Mouse (Mus musculus): Measurements from ENCODE around the gene Mrps34. TPM values are rescaled to one million over a fixed set of nuclear protein-coding genes. Genes with fewer than 3 reads are reported as not detected.
A peak's percentile ranks its signal among the peaks of the same experiment; 100 is the strongest.

Gene Mrps34
- total and polyA plus RNA-seq, 3 experiments: 21.1 to 82.8 (median 28.8) TPM

DNA sequence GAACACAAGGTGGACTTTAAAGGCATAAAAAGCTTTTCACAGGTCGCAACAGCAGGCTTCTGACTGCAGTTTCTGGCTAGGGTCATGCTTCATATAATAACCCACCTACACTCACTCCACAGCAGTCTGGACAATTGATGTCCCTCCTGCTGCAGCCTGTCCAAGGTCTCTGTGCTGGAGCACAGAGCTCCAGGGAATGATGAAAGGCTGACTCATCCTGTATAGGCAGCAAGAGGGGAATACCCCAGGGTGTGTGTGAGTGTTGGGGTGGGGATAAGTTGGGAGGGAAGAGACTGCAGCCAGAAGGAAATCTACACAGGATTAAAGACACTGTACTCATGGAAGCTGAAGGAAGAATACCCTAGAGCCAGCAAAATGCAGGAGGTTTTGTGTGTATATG lies 34.6 kb downstream of the Mrps34 start:
- ATAC-seq (ENCODE audit: extremely low read depth, insufficient number of reproducible peaks, low FRiP score, poor library complexity, severe bottlenecking): no peak
- no peaks in the 10 kb centered on the region for H3K9me3 ChIP-seq (replicated peaks)
- H3K36me3 ChIP-seq (replicated peaks): peaks cover 78% of the 10 kb centered on the region
- no peaks in the 10 kb centered on the region for H3K27me3 ChIP-seq (ENCODE audit: insufficient read depth, low read length)
- H3K4me1 ChIP-seq (ENCODE audit: insufficient read depth, low read depth, low read length): peaks cover 16% of the 10 kb centered on the region
- H3K4me3 ChIP-seq (ENCODE audit: low read depth, low read length): no peak overlapping the region
- TF ChIP-seq GATA1 (IDR thresholded peaks at IDR 0.05; ENCODE audit: borderline replicate concordance, low read length) (no peak), POLR2AphosphoS5 (IDR thresholded peaks at IDR 0.05; ENCODE audit: insufficient replicate concordance, low read depth, low read length) (no peak), CTCF (IDR thresholded peaks at IDR 0.05; ENCODE audit: low read depth, low read length) (no peak), TAL1 (conservative IDR thresholded peaks at IDR 0.05; ENCODE audit: low read depth, low read length) (no peak), GATA2 (IDR thresholded peaks at IDR 0.05; ENCODE audit: borderline replicate concordance, low read depth, low read length) (no peak)
- DNase-seq (ENCODE audit: low spot score): no peak

DNA sequence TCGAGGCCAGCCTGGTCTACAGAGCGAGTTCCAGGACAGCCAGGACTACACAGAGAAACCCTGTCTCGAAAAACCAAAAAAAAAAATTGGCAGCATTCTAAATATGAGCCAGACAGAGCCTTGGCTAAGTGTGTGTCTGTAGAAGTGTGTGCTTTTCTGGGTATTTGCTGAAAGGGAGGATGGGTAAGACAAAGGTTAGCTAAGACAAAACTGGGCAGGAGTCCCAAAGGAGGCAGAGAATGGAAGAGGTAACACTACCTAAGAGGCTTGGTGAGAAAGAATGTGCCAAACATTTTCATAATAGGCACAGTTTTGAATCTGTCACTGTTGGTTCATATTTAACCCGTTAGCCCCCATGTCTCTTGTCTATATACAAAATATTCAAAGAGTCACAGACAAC lies 37.5 kb downstream of the Mrps34 start:
- TF ChIP-seq GATA1 (IDR thresholded peaks at IDR 0.05; ENCODE audit: borderline replicate concordance, low read length): no peak
- no peak for TF ChIP-seq GATA2 (IDR thresholded peaks at IDR 0.05; ENCODE audit: borderline replicate concordance, low read depth, low read length)
- TF ChIP-seq POLR2AphosphoS5 (IDR thresholded peaks at IDR 0.05; ENCODE audit: insufficient replicate concordance, low read depth, low read length): no peak

DNA sequence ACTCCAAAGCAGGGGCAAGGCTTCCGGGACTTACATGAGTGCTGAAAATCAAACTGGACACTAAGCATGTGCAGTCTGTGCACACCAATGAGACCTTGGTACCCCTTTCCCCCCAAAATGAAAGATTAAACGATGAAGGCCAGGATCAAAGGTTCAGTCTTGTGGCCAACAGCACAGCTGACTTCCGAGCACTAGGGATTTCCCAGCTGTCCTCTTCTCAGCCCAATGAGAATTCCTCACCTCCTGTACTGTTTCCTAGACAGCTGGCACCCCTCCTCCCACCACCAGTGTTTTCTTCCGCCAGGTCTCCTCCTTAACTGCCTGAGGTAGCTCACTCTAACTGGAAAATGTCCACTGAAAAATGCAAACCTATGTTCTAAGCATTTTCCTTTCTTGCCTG lies 38.2 kb downstream of the Mrps34 start:
- H3K4me3 ChIP-seq (ENCODE audit: low read depth, low read length): no peak overlapping the region
- H3K4me1 ChIP-seq (ENCODE audit: insufficient read depth, low read depth, low read length): peaks cover 39% of the 10 kb centered on the region
- no peak for ATAC-seq (ENCODE audit: extremely low read depth, insufficient number of reproducible peaks, low FRiP score, poor library complexity, severe bottlenecking)
- peaks cover 58% of the 10 kb centered on the region for H3K36me3 ChIP-seq (replicated peaks)
- no peak for TF ChIP-seq GATA2 (IDR thresholded peaks at IDR 0.05; ENCODE audit: borderline replicate concordance, low read depth, low read length)
- H3K27me3 ChIP-seq (ENCODE audit: insufficient read depth, low read length): no peaks in the 10 kb centered on the region
- no peak for DNase-seq (ENCODE audit: low spot score)
- no peaks in the 10 kb centered on the region for H3K9me3 ChIP-seq (replicated peaks)

More for the DNA sequence above, 37.5 kb downstream of the Mrps34 start:
- no peak for ATAC-seq (ENCODE audit: extremely low read depth, insufficient number of reproducible peaks, low FRiP score, poor library complexity, severe bottlenecking)
- DNase-seq (ENCODE audit: low spot score): no peak
- Histone ChIP-seq H3K4me3 (ENCODE audit: low read depth, low read length) (no peak overlapping the region), H3K9me3 (replicated peaks) (no peaks in the 10 kb centered on the region), H3K4me1 (ENCODE audit: insufficient read depth, low read depth, low read length) (peaks cover 39% of the 10 kb centered on the region), H3K27me3 (ENCODE audit: insufficient read depth, low read length) (no peaks in the 10 kb centered on the region), H3K36me3 (replicated peaks) (peaks cover 60% of the 10 kb centered on the region)

DNA sequence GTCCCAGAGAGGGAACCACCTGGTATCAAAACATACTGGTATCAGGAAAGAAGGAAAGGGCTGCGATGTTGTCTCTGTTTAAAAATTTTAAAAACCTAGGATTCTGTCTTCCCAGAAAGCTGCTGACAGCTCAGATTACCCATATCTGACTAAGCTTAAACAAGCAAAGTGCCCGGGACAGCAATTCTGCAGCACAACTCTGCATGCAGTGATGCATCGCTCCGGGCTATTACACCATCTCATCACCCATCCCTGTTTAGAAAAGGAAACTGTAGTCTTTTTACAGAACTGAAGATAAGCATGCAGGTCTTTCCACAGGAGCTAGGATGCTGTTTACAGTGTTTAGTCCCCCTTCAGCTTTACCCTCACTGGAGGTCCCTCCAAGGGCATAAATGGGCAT lies 40.0 kb downstream of the Mrps34 start:
- ATAC-seq (ENCODE audit: extremely low read depth, insufficient number of reproducible peaks, low FRiP score, poor library complexity, severe bottlenecking): no peak
- Histone ChIP-seq H3K4me3 (ENCODE audit: low read depth, low read length) (peak overlapping the region; percentile 90; the same call in 1 of the 2 replicates), H3K9me3 (replicated peaks) (no peaks in the 10 kb centered on the region)

DNA sequence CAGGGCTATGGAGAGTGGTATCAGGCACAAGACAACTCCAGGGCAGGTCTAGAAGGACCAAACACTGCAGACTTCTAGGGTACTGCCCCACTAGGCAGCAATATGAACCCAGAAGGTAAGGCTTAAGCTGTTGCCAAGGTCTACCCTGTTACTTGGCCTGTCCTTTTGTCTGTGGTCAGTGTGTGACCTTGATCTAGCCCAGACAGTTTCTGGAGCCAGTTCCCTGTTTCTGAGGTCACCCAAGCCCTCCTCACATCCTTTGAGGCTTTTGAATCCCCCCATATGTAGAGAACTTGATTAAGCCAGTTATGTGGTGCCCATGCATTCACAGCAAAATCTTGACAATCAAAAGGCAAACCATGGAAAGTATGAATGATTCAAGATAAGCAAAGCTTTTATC lies 40.8 kb downstream of the Mrps34 start:
- H3K4me1 ChIP-seq (ENCODE audit: insufficient read depth, low read depth, low read length): peaks cover 39% of the 10 kb centered on the region
- DNase-seq (ENCODE audit: low spot score) (no peak), ATAC-seq (ENCODE audit: extremely low read depth, insufficient number of reproducible peaks, low FRiP score, poor library complexity, severe bottlenecking) (no peak)
- no peaks in the 10 kb centered on the region for H3K9me3 ChIP-seq (replicated peaks)
- H3K4me3 ChIP-seq (ENCODE audit: low read depth, low read length): peak overlapping the region; percentile 90
- TF ChIP-seq GATA1 (IDR thresholded peaks at IDR 0.05; ENCODE audit: borderline replicate concordance, low read length) (no peak), POLR2AphosphoS5 (IDR thresholded peaks at IDR 0.05; ENCODE audit: insufficient replicate concordance, low read depth, low read length) (no peak), CTCF (IDR thresholded peaks at IDR 0.05; ENCODE audit: low read depth, low read length) (no peak), GATA2 (IDR thresholded peaks at IDR 0.05; ENCODE audit: borderline replicate concordance, low read depth, low read length) (no peak), TAL1 (conservative IDR thresholded peaks at IDR 0.05; ENCODE audit: low read depth, low read length) (no peak)
- H3K36me3 ChIP-seq (replicated peaks): peaks cover 54% of the 10 kb centered on the region
- H3K27me3 ChIP-seq (ENCODE audit: insufficient read depth, low read length): no peaks in the 10 kb centered on the region

More for the DNA sequence above, 40.0 kb downstream of the Mrps34 start:
- no peak for DNase-seq (ENCODE audit: low spot score)
- H3K4me1 ChIP-seq (ENCODE audit: insufficient read depth, low read depth, low read length): peaks cover 39% of the 10 kb centered on the region
- H3K27me3 ChIP-seq (ENCODE audit: insufficient read depth, low read length): no peaks in the 10 kb centered on the region
- no peak for TF ChIP-seq TAL1 (conservative IDR thresholded peaks at IDR 0.05; ENCODE audit: low read depth, low read length)
- TF ChIP-seq POLR2AphosphoS5 (IDR thresholded peaks at IDR 0.05; ENCODE audit: insufficient replicate concordance, low read depth, low read length): no peak
- TF ChIP-seq CTCF (IDR thresholded peaks at IDR 0.05; ENCODE audit: low read depth, low read length): no peak
- TF ChIP-seq GATA2 (IDR thresholded peaks at IDR 0.05; ENCODE audit: borderline replicate concordance, low read depth, low read length): no peak
- no peak for TF ChIP-seq GATA1 (IDR thresholded peaks at IDR 0.05; ENCODE audit: borderline replicate concordance, low read length)
- H3K36me3 ChIP-seq (replicated peaks): peaks cover 52% of the 10 kb centered on the region

DNA sequence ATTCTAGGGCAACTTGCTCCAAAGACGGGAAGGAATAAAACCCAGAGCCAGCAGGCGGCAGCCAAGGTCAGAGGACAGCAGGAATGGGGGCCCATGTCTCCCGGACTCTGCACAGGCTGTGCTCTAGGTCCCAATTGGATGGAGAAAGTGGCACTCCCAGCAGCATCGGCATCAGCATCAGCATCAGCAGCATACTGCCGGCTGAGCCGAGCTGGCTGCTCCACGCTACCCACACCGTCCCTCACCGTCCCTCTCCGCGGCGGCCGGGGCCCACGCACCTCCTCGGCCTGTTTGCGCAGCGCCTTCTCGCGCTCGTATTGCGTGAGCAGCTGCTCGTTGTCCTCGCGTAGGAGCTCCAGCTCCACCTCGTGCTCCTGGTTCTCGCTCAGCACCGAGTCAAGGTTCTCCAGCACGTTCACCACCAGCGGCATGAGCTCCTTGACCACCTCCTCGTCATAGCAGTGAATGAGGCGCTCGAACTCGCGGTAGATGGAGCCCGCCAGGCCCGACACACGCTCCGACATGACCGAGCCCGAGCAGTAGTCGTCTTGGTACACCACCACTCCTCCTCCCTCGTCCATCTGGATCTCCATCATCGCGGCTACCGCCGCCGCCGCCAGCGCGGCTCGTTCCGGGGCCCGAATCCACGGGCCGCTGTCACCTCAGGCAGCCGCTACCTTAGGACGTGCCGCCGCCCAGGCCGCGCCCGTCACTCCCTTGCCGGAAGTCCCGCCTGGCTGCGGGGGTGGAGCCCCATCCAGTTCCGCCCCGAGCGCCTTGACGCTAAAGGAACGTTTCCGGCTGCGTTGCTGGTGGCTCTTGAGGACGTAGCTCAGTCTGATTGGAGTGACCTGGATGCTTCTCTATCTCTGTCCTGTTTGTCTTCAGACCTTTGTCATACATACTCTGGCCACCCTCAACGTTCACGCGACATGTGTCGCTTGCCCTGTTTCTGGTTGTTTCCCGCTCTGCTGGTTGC lies 41.6 kb downstream of the Mrps34 start, which contains the start of gene Mapk8ip3:
Gene Mapk8ip3 (minus strand): TSS at position 719 of the 979 bp plus-strand sequence.
- Histone ChIP-seq H3K27me3 (ENCODE audit: insufficient read depth, low read length) (no peaks in the 10 kb centered on the region), H3K9me3 (replicated peaks) (no peaks in the 10 kb centered on the region), H3K4me3 (ENCODE audit: low read depth, low read length) (peak within 1 kb of the TSS; percentile 90), H3K36me3 (replicated peaks) (peaks cover 57% of the 10 kb centered on the region), H3K4me1 (ENCODE audit: insufficient read depth, low read depth, low read length) (peaks cover 43% of the 10 kb centered on the region)
- TF ChIP-seq POLR2AphosphoS5 (IDR thresholded peaks at IDR 0.05; ENCODE audit: insufficient replicate concordance, low read depth, low read length) (0 out of 2 replicates have a peak, but pooled peaks have one; percentile 68), CTCF (IDR thresholded peaks at IDR 0.05; ENCODE audit: low read depth, low read length) (no peak), TAL1 (conservative IDR thresholded peaks at IDR 0.05; ENCODE audit: low read depth, low read length) (no peak)
- ATAC-seq (ENCODE audit: extremely low read depth, insufficient number of reproducible peaks, low FRiP score, poor library complexity, severe bottlenecking) (peak; percentile 94), DNase-seq (ENCODE audit: low spot score) (peak; percentile 86)
